ENCODE assay signal across 26 mouse cellular contexts in the genomic region with DNA sequence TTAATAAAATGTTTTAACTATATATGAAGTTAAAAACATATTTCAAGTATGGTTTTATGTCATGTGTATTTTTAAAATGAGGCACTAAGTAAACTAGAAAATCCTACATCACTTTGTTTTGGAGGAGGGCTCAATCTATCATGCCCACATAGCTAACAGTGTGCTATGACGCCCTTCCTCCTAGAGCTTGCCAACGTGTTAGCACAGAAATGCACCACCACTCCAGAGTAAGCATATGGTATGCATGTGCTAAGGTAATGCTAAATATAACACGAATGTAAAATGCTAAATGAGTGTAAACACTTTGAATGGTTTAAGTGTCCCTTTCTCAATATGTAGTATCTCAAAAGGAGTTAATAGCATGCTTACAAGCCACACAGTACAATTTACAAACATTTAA. TPM values are rescaled to one million over a fixed set of nuclear protein-coding genes. Genes with fewer than 3 reads are reported as not detected.
A peak's percentile ranks its signal among the peaks of the same experiment; 100 is the strongest.
DNase-seq lines count a peak whose midpoint lies in the region; ATAC-seq and TF ChIP-seq lines count a peak whose summit lies in the region.
"Had no signal": no experiment of that assay in that cellular context is flagged by ENCODE, and none has a peak within 500 bp of the region (broad histone marks: within the 10 kb centered on the region; RNA-seq: fewer than 3 reads in every experiment).

No protein-coding gene starts in this region.

- H3K4me1 ChIP-seq in forebrain, embryonic 14.5 days (ENCODE audit: control insufficient read depth, insufficient read depth, low read length) = no peaks in the 10 kb centered on the region
- no peaks in the 10 kb centered on the region for H3K4me1 ChIP-seq in forebrain, embryonic 12.5 days
- no peaks in the 10 kb centered on the region; the same call in 1 of the 2 replicates for H3K4me1 ChIP-seq in forebrain, embryonic 16.5 days (replicated peaks; ENCODE audit: control insufficient read depth, insufficient read depth, low read length)
- no peaks in the 10 kb centered on the region for H3K4me1 ChIP-seq in cerebellum, adult 2 months (ENCODE audit: control insufficient read depth, insufficient read depth, low read length)
- H3K4me1 ChIP-seq: embryonic facial prominence, embryonic 13.5 days; embryonic facial prominence, embryonic 15.5 days had no signal

- H3K27ac ChIP-seq in forebrain, embryonic 14.5 days (ENCODE audit: low read depth, low read length) = no peak overlapping the region
- no peak overlapping the region for H3K27ac ChIP-seq in forebrain, embryonic 12.5 days
- no peak overlapping the region for H3K27ac ChIP-seq in forebrain, embryonic 16.5 days (ENCODE audit: low read length)
- no peak overlapping the region for H3K27ac ChIP-seq in cerebellum, adult 2 months (ENCODE audit: insufficient read depth, low read length)
- H3K27ac ChIP-seq: embryonic facial prominence, embryonic 13.5 days; embryonic facial prominence, embryonic 15.5 days; gastrocnemius, adult 2 months had no signal

- H3K9ac ChIP-seq in forebrain, embryonic 14.5 days (ENCODE audit: low read length) = no peak overlapping the region
- H3K9ac ChIP-seq in forebrain, embryonic 12.5 days = no peak overlapping the region
- H3K9ac ChIP-seq in forebrain, embryonic 16.5 days (replicated peaks; ENCODE audit: low read depth, low read length) = no peak overlapping the region
- H3K9ac ChIP-seq: embryonic facial prominence, embryonic 13.5 days; embryonic facial prominence, embryonic 15.5 days had no signal

- no peaks in the 10 kb centered on the region for H3K27me3 ChIP-seq in forebrain, embryonic 14.5 days (replicated peaks; ENCODE audit: control insufficient read depth, insufficient read depth, low read length)
- H3K27me3 ChIP-seq in forebrain, embryonic 12.5 days = no peaks in the 10 kb centered on the region
- H3K27me3 ChIP-seq in forebrain, embryonic 16.5 days (replicated peaks; ENCODE audit: control insufficient read depth, insufficient read depth, low read length) = no peaks in the 10 kb centered on the region
- no peaks in the 10 kb centered on the region; the same call in 1 of the 2 replicates for H3K27me3 ChIP-seq in cerebellum, adult 2 months (ENCODE audit: control insufficient read depth, insufficient read depth, low read length)
- H3K27me3 ChIP-seq: CH12.LX; embryonic facial prominence, embryonic 13.5 days; embryonic facial prominence, embryonic 15.5 days; Patski had no signal

- 0 out of 2 replicates have a peak, but pooled peaks cover 2% of the 10 kb centered on the region for H3K36me3 ChIP-seq in forebrain, embryonic 14.5 days (ENCODE audit: control insufficient read depth, insufficient read depth, low read length)
- no peaks in the 10 kb centered on the region; the same call in 1 of the 2 replicates for H3K36me3 ChIP-seq in forebrain, embryonic 12.5 days (replicated peaks)
- no peaks in the 10 kb centered on the region for H3K36me3 ChIP-seq in forebrain, embryonic 16.5 days (ENCODE audit: control insufficient read depth, insufficient read depth)
- H3K36me3 ChIP-seq: embryonic facial prominence, embryonic 13.5 days; embryonic facial prominence, embryonic 15.5 days had no signal

- H3K9me3 ChIP-seq in forebrain, embryonic 14.5 days (replicated peaks; ENCODE audit: control insufficient read depth, low read length) = no peaks in the 10 kb centered on the region
- no peaks in the 10 kb centered on the region for H3K9me3 ChIP-seq in forebrain, embryonic 12.5 days
- no peaks in the 10 kb centered on the region for H3K9me3 ChIP-seq in forebrain, embryonic 16.5 days (ENCODE audit: control insufficient read depth, low read length)
- H3K9me3 ChIP-seq: embryonic facial prominence, embryonic 13.5 days; embryonic facial prominence, embryonic 15.5 days; G1E had no signal

- no peak overlapping the region for H3K4me3 ChIP-seq in forebrain, embryonic 14.5 days (ENCODE audit: low read depth, low read length)
- no peak overlapping the region for H3K4me3 ChIP-seq in forebrain, embryonic 12.5 days (replicated peaks)
- no peak overlapping the region for H3K4me3 ChIP-seq in forebrain, embryonic 16.5 days (replicated peaks; ENCODE audit: low read length)
- no peak overlapping the region for H3K4me3 ChIP-seq in cerebellum, adult 2 months (replicated peaks; ENCODE audit: insufficient read depth, low read depth, low read length)
- H3K4me3 ChIP-seq: embryonic facial prominence, embryonic 13.5 days; embryonic facial prominence, embryonic 15.5 days; erythroblast, embryonic 14.5 days; gastrocnemius, adult 2 months had no signal

- no peak for TF ChIP-seq CTCF in brain, embryonic 14.5 days (IDR thresholded peaks at IDR 0.05; ENCODE audit: borderline replicate concordance, extremely low read depth, insufficient read depth, insufficient read length)
- no peak for TF ChIP-seq CTCF in cerebellum, adult 2 months (IDR thresholded peaks at IDR 0.05; ENCODE audit: borderline replicate concordance, insufficient read depth, low read depth, low read length)

- peak; percentile 32 for DNase-seq in forebrain, embryonic 14.5 days (ENCODE audit: low spot score)
- no peak for DNase-seq in frontal cortex, postnatal 10 days (ENCODE audit: low spot score in 2 of 2)
- DNase-seq in brain, embryonic 14.5 days (ENCODE audit: low read depth) = peak; percentile 31
- no peak for DNase-seq in cerebellum, adult 2 months
- DNase-seq: adrenal gland, adult 8-10 months; adrenal gland, postnatal 14 days; adrenal gland, postnatal 36 days; cerebellum, adult 11 months; cerebellum, adult 18-20 months; cerebellum, adult 9-10 months; cerebellum, postnatal 10 days; cerebellum, postnatal 25 days; embryo, embryonic 11 days; gastrocnemius, adult 2 months; gastrocnemius, postnatal 10 days had no signal

- ATAC-seq in forebrain, embryonic 14.5 days = peak; percentile 76; the same call in 1 of the 2 replicates
- ATAC-seq in forebrain, embryonic 12.5 days (ENCODE audit: low FRiP score) = no peak
- peak; percentile 55; the same call in 1 of the 2 replicates for ATAC-seq in frontal cortex, adult (ENCODE audit: low TSS enrichment)
- ATAC-seq in forebrain, embryonic 16.5 days = peak; percentile 75
- no peak for ATAC-seq in CD4-positive, CD25-positive, alpha-beta regulatory T cell, adult 4 months
- ATAC-seq: activated CD4-positive, CD25-positive, alpha-beta regulatory T cell, adult 4 months; Patski had no signal

- no peak overlapping the region for H3K4me2 ChIP-seq in forebrain, embryonic 14.5 days (ENCODE audit: low read length)
- H3K4me2 ChIP-seq in forebrain, embryonic 12.5 days = no peak overlapping the region
- no peak overlapping the region for H3K4me2 ChIP-seq in forebrain, embryonic 16.5 days (ENCODE audit: low read length)
- H3K4me2 ChIP-seq: embryonic facial prominence, embryonic 13.5 days; embryonic facial prominence, embryonic 15.5 days had no signal

- TF ChIP-seq POLR2A in brain, embryonic 14.5 days (IDR thresholded peaks at IDR 0.05; ENCODE audit: borderline replicate concordance, extremely low read depth, insufficient read depth, insufficient read length, poor library complexity, severe bottlenecking) = no peak
- TF ChIP-seq POLR2A in cerebellum, adult 2 months (IDR thresholded peaks at IDR 0.05; ENCODE audit: borderline replicate concordance, insufficient read depth, low read length) = no peak

- WGBS in forebrain, embryonic 14.5 days = 71% methylated on average over 3 of the region's 3 CpGs
- 86% methylated on average over 3 of the region's 3 CpGs for WGBS in forebrain, embryonic 12.5 days
- WGBS in forebrain, embryonic 16.5 days = 60% methylated on average over 3 of the region's 3 CpGs
- WGBS in cerebellum, adult 2 months = 43% methylated on average over 3 of the region's 3 CpGs

RNA-seq across cellular contexts. Expression of gene Mindy3, which starts 16.8 kb away (rescaled TPM):
- 47.5 and 53.2 TPM in 2 replicates for polyA plus RNA-seq in forebrain, embryonic 14.5 days (2014; fragmentation: Nextera tagmentation; extraction: Ambion mirVana)
- polyA plus RNA-seq in forebrain, embryonic 12.5 days (2016; fragmentation: Nextera tagmentation; extraction: Ambion mirVana) = 39.3 and 39.5 TPM in 2 replicates
- polyA plus RNA-seq in brain, embryonic 14.5 days (2012; rRNA removed) = 57.1 and 66.3 TPM in 2 replicates
- polyA plus RNA-seq in forebrain, embryonic 16.5 days (2015; fragmentation: Nextera tagmentation; extraction: Ambion mirVana) = 40.5 and 43.4 TPM in 2 replicates
- 10 to 100 TPM; 37.1 to 44.8 TPM for polyA plus RNA-seq in CD4-positive, CD25-positive, alpha-beta regulatory T cell, adult 4 months (2017; shearing (Covaris generic))
- polyA plus RNA-seq in cerebellum, adult 2 months (2012; rRNA removed) = 52.6 and 61.3 TPM in 2 replicates

Comparison
In these comparisons a context has a peak if more than half of its experiments do, and no peak if none do; other contexts are left out.
1. ATAC-seq: peak in forebrain, embryonic 14.5 days (single experiment), frontal cortex, adult (single experiment) and forebrain, embryonic 16.5 days (single experiment); none in forebrain, embryonic 12.5 days (single experiment) and CD4-positive, CD25-positive, alpha-beta regulatory T cell, adult 4 months (single experiment).
2. DNase-seq: peak in forebrain, embryonic 14.5 days (single experiment) and brain, embryonic 14.5 days (single experiment); none in frontal cortex, postnatal 10 days (0 of 2) and cerebellum, adult 2 months (0 of 2).